Mouse (Mus musculus): ENCODE measurements at regions not wholly inside any gene's neighbourhood (a gene's known extent, or its start where the extent isn't known, plus 50 kb on each side); places are given as distances from the start of the nearest gene placed in this dataset.

DNA sequence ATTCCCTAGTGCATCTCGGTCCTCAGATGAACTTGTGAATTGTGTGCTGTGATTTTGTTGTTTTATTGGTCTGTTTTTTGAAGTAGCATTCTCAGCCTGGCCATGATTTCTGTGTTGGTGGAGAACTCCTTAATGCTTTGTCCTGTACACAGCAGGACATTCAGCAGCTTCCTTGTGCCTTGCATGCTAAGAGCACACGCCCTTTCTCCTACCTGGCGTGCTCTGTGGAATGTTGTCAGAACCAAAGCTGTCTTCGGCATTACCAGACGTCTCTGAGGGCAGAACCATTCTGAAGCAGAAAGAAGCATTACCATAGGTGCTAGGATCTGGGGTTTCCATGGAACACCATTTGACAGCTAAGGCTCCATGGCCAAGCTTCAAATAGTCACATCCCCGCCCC is 75.0 kb upstream of the Epc2 start:
- DNase-seq (ENCODE audit: low spot score in 2 of 2) = no peak

DNA sequence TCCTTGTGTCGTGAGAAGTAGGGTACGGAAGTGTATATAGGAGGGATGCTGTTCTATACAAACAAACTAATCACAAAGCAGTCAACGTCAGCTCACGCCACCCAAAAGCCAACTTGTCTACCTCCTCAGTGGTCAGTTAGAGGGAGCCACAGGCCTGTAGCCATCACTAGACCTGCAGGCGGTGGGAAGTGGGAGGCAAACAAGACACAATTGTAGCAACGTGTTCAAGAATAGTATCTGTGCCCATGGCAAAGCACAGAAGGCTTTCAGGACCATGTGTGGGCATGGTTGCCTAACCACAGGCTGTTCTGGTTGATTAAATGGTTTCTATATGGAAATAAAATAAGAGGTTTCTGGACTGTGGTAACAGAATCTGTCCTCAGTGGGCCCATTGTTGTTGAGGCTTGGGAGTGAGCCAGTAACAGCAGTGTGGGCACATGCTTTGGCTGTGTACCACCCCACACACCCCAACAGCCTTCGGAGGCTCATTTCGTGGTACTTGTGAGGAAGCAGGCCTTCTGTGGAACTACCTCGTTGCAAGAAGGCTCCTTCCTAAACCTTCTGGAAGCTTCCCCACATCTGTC is 72.0 kb upstream of the Epc2 start:
- peak in 1 of 2 experiments; percentile 17 for DNase-seq (ENCODE audit: low spot score in 2 of 2)

DNA sequence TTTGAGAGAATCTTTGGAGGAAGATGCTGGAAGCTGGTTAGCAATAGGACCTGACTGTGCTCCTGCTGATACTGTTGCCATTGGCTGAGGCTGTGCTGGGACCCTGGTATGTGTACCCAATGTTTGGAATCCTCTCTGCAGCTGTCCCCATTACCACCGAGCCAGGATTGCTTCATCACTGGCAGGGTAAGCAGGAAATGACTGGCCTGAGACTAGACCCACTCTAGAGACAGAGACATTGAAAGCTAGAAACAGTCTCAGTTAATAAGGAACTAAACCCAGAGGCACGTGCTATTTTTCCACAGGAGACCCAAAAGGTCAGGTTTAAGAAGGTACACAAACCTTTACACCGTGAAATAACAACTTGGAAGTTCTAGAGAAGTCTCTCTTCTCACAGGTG is 70.3 kb upstream of the Epc2 start:
- DNase-seq (ENCODE audit: low spot score in 2 of 2) = no peak

DNA sequence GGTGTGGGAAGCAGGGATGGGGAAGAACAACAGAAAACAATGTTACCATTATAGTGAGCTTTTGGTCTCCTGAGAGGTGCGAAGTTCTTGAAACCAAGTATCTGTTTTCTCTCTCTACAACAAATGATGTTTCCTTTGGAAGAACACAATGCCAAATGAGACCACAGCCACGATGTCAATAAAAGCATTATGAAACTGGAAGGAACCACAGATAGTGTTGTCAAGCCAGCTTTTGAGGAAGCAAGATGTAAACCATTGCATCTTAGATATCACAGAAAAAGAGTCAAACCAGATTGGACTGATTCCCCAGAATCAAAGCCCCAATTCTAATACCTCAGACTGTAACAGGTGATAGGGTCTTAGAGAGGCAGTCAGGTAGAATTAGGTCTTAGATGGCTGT is 64.5 kb upstream of the Epc2 start:
- no peak for DNase-seq (ENCODE audit: low spot score in 2 of 2)

DNA sequence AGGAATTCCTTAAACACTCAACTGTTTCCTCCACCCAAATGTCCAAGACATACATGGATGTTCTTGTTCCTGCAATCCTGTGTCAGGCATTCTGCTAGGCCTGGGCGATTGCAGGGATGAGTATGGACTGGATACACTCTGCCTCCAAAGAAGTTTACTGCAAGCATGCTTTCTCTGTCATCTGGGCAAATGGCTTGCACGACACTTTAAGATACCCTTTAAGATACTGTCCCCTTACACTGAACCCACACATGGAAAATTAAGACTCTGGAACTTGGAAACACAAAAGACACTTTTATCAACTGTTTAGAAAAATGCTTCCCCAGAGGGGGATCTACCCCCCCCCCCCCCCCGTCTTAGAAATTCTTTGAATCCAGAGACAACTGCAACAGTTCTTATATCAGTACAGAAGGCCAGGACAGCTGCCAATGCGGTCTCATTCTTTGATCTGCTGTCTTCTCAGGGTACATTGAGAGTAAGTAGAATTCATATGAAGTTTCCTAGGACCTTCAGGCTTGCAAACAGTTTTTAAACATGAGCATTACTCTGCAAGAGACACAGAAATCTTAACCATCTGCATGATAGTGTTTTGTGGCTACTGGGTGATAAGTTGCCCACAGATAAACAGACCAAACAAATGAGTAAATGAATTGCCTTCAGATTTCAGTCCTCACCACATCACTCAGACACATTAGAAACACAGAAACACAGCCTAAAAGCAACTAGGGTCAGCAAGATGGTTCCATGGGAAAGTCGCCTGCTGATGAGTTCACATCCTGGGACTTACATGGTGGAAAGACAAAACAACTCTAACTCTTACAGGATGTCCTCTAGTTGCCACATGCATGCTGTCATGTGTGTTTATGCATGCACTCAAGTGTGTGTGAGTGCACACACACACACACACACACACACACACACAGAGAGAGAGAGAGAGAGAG is 59.7 kb upstream of the Epc2 start:
- no peak for DNase-seq (ENCODE audit: low spot score in 2 of 2)

Measured in layer of hippocampus, postnatal 10 days (tissue).